Comparison of ENCODE assay signal across 13 mouse cellular contexts in the genomic region with DNA sequence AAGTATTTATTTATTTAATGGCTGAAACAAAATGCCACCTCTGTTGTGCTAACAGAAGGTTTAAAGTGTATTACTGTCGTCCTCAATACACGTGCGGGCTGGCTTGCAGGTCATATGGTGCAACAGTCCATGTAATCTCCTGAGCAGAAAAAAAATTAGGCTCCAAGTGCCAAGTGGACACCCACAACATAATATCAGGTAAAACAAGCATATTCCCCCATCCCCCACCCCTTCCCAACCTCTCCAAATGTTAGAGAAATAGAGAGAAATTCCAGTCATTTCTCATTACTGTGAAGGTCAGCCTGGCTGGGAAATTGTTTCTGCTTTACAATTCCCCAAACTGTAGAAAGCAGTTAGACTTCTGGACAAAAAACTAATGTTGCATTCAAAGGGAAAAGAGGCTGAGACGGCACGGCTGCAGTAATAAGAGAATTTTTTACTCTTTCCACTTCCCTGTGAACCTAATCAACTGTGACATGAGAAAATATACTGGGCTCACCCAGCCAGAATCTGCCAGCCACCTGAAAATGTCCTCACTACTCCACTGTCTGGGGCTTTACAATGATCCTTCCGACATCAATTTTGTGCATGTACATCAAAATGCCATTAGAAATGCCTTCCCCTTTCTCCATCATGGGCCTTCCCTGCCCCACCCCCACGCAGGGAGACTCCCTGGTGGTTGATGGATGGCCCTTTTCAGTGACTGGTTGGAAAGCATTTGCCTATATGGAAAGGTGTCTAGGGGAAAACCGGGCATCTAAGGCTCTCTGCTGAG.
A peak's percentile ranks its signal among the peaks of the same experiment; 100 is the strongest.
DNase-seq lines count a peak whose midpoint lies in the region; ATAC-seq lines count a peak whose summit lies in the region.
"Had no signal": no experiment of that assay in that cellular context is flagged by ENCODE, and none has a peak within 500 bp of the region (broad histone marks: within the 10 kb centered on the region; RNA-seq: fewer than 3 reads in every experiment).

No protein-coding gene starts in this region.

- peak; percentile 28 to 47 for DNase-seq in cerebellum, postnatal 10 days
- DNase-seq in cerebellum, adult 11-12 months = no peak
- DNase-seq in Muller cell, postnatal 12 days (ENCODE audit: inconsistent ontology term) = peak; percentile 17
- DNase-seq in hindbrain, embryonic 10.5 days (ENCODE audit: low spot score) = peak; percentile 36
- no peak for DNase-seq in adrenal gland, postnatal 14 days
- DNase-seq in thymus, postnatal 0 days (ENCODE audit: low spot score) = no peak
- DNase-seq in heart, postnatal 4 days = no peak
- DNase-seq: cerebellum, postnatal 25 days; lung, adult 2 months had no signal

- no peaks in the 10 kb centered on the region for H3K27me3 ChIP-seq in hindbrain, embryonic 10.5 days (ENCODE audit: insufficient read depth, poor library complexity, severe bottlenecking)
- H3K27me3 ChIP-seq in midbrain, embryonic 13.5 days = no peaks in the 10 kb centered on the region
- H3K27me3 ChIP-seq: heart, embryonic 12.5 days; megakaryocyte, embryonic 14.5 days had no signal

- H3K9me3 ChIP-seq in hindbrain, embryonic 10.5 days = no peaks in the 10 kb centered on the region
- H3K9me3 ChIP-seq in midbrain, embryonic 13.5 days = no peaks in the 10 kb centered on the region
- H3K9me3 ChIP-seq: heart, embryonic 12.5 days; megakaryocyte, embryonic 14.5 days had no signal

- 0 out of 2 replicates have a peak, but pooled peaks have one; percentile 55 for ATAC-seq in midbrain, embryonic 13.5 days
- ATAC-seq: inflammation-experienced regulatory T-cells, adult 6 months had no signal

- 49% methylated on average over 8 of the region's 8 CpGs for WGBS in hindbrain, embryonic 10.5 days
- WGBS in midbrain, embryonic 13.5 days = 50% methylated on average over 8 of the region's 8 CpGs

- H3K9ac ChIP-seq in midbrain, embryonic 13.5 days (replicated peaks) = no peak overlapping the region
- H3K9ac ChIP-seq: heart, embryonic 12.5 days had no signal

- no peak overlapping the region for H3K4me3 ChIP-seq in hindbrain, embryonic 10.5 days
- no peak overlapping the region for H3K4me3 ChIP-seq in midbrain, embryonic 13.5 days (replicated peaks)
- H3K4me3 ChIP-seq: heart, embryonic 12.5 days; megakaryocyte, embryonic 14.5 days had no signal

- H3K27ac ChIP-seq in hindbrain, embryonic 10.5 days = peak overlapping the region; percentile 57
- no peak overlapping the region for H3K27ac ChIP-seq in midbrain, embryonic 13.5 days

- H3K4me2 ChIP-seq in midbrain, embryonic 13.5 days (replicated peaks) = no peak overlapping the region
- H3K4me2 ChIP-seq: heart, embryonic 12.5 days had no signal

- H3K4me1 ChIP-seq in hindbrain, embryonic 10.5 days (replicated peaks) = peaks cover 14% of the 10 kb centered on the region
- peaks cover 8% of the 10 kb centered on the region for H3K4me1 ChIP-seq in midbrain, embryonic 13.5 days (replicated peaks)
- H3K4me1 ChIP-seq: heart, embryonic 12.5 days; megakaryocyte, embryonic 14.5 days had no signal

- no peaks in the 10 kb centered on the region for H3K36me3 ChIP-seq in hindbrain, embryonic 10.5 days
- H3K36me3 ChIP-seq in midbrain, embryonic 13.5 days = no peaks in the 10 kb centered on the region
- H3K36me3 ChIP-seq: heart, embryonic 12.5 days had no signal

Comparison
In these comparisons a context has a peak if more than half of its experiments do, and no peak if none do; other contexts are left out.
1. DNase-seq: peak in cerebellum, postnatal 10 days (2 of 2), Muller cell, postnatal 12 days (single experiment) and hindbrain, embryonic 10.5 days (single experiment); none in cerebellum, adult 11-12 months (single experiment), adrenal gland, postnatal 14 days (single experiment), thymus, postnatal 0 days (single experiment) and heart, postnatal 4 days (single experiment).